Comparison of ENCODE assay signal across 8 mouse cellular contexts in the genomic region with DNA sequence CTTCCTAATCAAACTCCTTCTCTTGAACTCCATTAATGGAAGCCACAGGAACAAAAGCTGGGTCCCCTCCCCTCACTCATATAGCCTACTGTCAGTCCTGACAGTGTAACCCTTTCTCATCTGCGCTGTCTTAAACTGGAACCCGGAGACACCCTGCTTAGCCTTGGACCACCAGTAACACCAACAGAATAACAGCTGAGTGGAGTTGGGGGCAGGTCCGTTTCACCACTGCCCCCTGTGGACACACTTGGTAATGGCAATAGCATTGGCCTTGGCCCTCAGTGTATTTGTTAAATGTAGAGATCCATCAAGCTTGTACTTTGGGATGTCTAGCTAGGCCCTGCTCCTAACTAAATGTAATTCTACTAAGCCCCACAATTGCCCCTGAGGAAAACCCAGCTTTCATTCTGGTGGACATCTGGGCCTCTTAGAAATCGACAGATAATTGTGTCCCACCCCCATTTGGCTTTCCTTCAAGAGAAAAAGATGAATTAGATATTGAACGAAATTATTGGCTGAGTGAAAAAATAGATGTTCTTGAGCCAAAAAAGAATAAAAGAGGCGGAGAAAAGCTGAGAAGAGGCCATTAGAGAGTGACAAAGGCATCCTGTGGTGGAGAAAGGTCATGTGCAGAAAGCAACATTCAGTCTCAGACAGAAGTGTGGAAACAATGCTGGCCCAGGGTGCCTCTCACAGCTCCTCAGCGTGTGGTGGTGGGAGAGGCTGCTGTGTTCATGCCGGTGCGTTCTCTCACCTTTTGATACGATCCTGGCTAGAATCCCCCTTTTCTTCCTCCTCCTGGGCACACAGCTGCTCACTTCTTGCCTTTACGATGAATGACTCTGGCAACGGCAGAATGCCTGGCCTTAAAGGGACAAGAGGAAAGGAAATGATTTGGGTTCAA.
DNase-seq lines count a peak whose midpoint lies in the region; ATAC-seq lines count a peak whose summit lies in the region.

No protein-coding gene starts in this region.

- no peak overlapping the region for H3K9ac ChIP-seq in midbrain, embryonic 14.5 days (replicated peaks; ENCODE audit: low read length)
- H3K9ac ChIP-seq in hindbrain, embryonic 12.5 days = no peak overlapping the region

- H3K27me3 ChIP-seq in midbrain, embryonic 10.5 days (ENCODE audit: low read depth, poor library complexity, severe bottlenecking) = no peaks in the 10 kb centered on the region
- no peaks in the 10 kb centered on the region for H3K27me3 ChIP-seq in midbrain, embryonic 14.5 days (ENCODE audit: control insufficient read depth, insufficient read depth, low read length)
- no peaks in the 10 kb centered on the region for H3K27me3 ChIP-seq in hindbrain, embryonic 12.5 days

- DNase-seq in adrenal gland, postnatal 36 days = peak; percentile 4 to 25
- no peak for DNase-seq in adrenal gland, adult 2 months
- DNase-seq in midbrain, embryonic 10.5 days (ENCODE audit: low spot score) = peak; percentile 20
- no peak for DNase-seq in midbrain, embryonic 14.5 days
- peak; percentile 58 for DNase-seq in retina, embryonic 14.5 days (ENCODE audit: low spot score)
- no peak for DNase-seq in heart, adult 18-20 months
- no peak for DNase-seq in urinary bladder, adult 2 months (ENCODE audit: low spot score)

- H3K36me3 ChIP-seq in midbrain, embryonic 10.5 days = no peaks in the 10 kb centered on the region
- H3K36me3 ChIP-seq in midbrain, embryonic 14.5 days (ENCODE audit: control insufficient read depth, insufficient read depth, low read length) = no peaks in the 10 kb centered on the region
- no peaks in the 10 kb centered on the region for H3K36me3 ChIP-seq in hindbrain, embryonic 12.5 days

- H3K4me1 ChIP-seq in midbrain, embryonic 10.5 days = 0 out of 2 replicates have a peak, but pooled peaks cover 7% of the 10 kb centered on the region
- no peaks in the 10 kb centered on the region for H3K4me1 ChIP-seq in midbrain, embryonic 14.5 days (ENCODE audit: control insufficient read depth, insufficient read depth, low read length)
- no peaks in the 10 kb centered on the region for H3K4me1 ChIP-seq in hindbrain, embryonic 12.5 days

- no peak overlapping the region for H3K4me2 ChIP-seq in midbrain, embryonic 14.5 days (ENCODE audit: low read length)
- no peak overlapping the region for H3K4me2 ChIP-seq in hindbrain, embryonic 12.5 days (replicated peaks)

- 66% methylated on average over 12 of the region's 12 CpGs for WGBS in midbrain, embryonic 10.5 days
- 50% methylated on average over 12 of the region's 12 CpGs for WGBS in midbrain, embryonic 14.5 days
- WGBS in hindbrain, embryonic 12.5 days = 37% methylated on average over 12 of the region's 12 CpGs

- no peak for ATAC-seq in midbrain, embryonic 14.5 days (ENCODE audit: low FRiP score, low TSS enrichment)
- peak; percentile 48; the same call in 1 of the 2 replicates for ATAC-seq in hindbrain, embryonic 12.5 days (ENCODE audit: low FRiP score)

- no peaks in the 10 kb centered on the region for H3K9me3 ChIP-seq in midbrain, embryonic 10.5 days (replicated peaks)
- no peaks in the 10 kb centered on the region for H3K9me3 ChIP-seq in midbrain, embryonic 14.5 days (ENCODE audit: control insufficient read depth, low read length)
- no peaks in the 10 kb centered on the region for H3K9me3 ChIP-seq in hindbrain, embryonic 12.5 days (replicated peaks)

- H3K27ac ChIP-seq in midbrain, embryonic 10.5 days (replicated peaks) = no peak overlapping the region
- no peak overlapping the region for H3K27ac ChIP-seq in midbrain, embryonic 14.5 days (replicated peaks; ENCODE audit: low read depth, low read length)
- H3K27ac ChIP-seq in hindbrain, embryonic 12.5 days = no peak overlapping the region

- no peak overlapping the region for H3K4me3 ChIP-seq in midbrain, embryonic 10.5 days
- no peak overlapping the region for H3K4me3 ChIP-seq in midbrain, embryonic 14.5 days (replicated peaks; ENCODE audit: low read depth, low read length)
- H3K4me3 ChIP-seq in hindbrain, embryonic 12.5 days = no peak overlapping the region

Comparison
In these comparisons a context has a peak if more than half of its experiments do, and no peak if none do; other contexts are left out.
1. DNase-seq: peak in adrenal gland, postnatal 36 days (2 of 2), midbrain, embryonic 10.5 days (single experiment) and retina, embryonic 14.5 days (single experiment); none in adrenal gland, adult 2 months (single experiment), midbrain, embryonic 14.5 days (single experiment), heart, adult 18-20 months (0 of 2) and urinary bladder, adult 2 months (single experiment).